Mouse (Mus musculus) heart, postnatal 14 days (tissue): ENCODE data around the gene Lrrc42. TPM values are rescaled to one million over a fixed set of nuclear protein-coding genes. Genes with fewer than 3 reads are reported as not detected.

ENCODE experiments used
- DNase-seq, 2 experiments: peaks; one replicate each; pipeline ENCODE4 v3.0.0; 2021 to 2022
- intact Hi-C: fragments of 180-260 bp; cut with DNase I; formaldehyde crosslinking; loops from one replicate; pipeline ENCODE4 v1.15.1; 2025
- long read RNA-seq, 2 experiments: library from polyadenylated mRNA; stranded (forward); transcript quantifications; one replicate each; pipeline ENCODE4 v2.0.0; 2021
- total RNA-seq, 2 experiments: library from RNA; stranded (reverse); gene quantifications; 2 replicates each; pipeline ENCODE4 v1.2.3; 2021

The Lrrc42 gene
- 10 to 100 TPM; 11.1 to 14.1 TPM for total RNA-seq
- long read RNA-seq, experiment 1, transcript Lrrc42-201 (8 exons, 1,755 nt): major isoform, 6 of 7 reads
- long read RNA-seq, experiment 1, partial matches to known transcripts: 0 of 7 reads
- long read RNA-seq, experiment 1, other reads (novel, unspliced or antisense): 1 of 7 reads
- long read RNA-seq, experiment 2, transcript Lrrc42-201 (8 exons, 1,755 nt): major isoform, 11 of 11 reads
- long read RNA-seq, experiment 2, partial matches to known transcripts: 0 of 11 reads
- long read RNA-seq, experiment 2, other reads (novel, unspliced or antisense): 0 of 11 reads

DNA sequence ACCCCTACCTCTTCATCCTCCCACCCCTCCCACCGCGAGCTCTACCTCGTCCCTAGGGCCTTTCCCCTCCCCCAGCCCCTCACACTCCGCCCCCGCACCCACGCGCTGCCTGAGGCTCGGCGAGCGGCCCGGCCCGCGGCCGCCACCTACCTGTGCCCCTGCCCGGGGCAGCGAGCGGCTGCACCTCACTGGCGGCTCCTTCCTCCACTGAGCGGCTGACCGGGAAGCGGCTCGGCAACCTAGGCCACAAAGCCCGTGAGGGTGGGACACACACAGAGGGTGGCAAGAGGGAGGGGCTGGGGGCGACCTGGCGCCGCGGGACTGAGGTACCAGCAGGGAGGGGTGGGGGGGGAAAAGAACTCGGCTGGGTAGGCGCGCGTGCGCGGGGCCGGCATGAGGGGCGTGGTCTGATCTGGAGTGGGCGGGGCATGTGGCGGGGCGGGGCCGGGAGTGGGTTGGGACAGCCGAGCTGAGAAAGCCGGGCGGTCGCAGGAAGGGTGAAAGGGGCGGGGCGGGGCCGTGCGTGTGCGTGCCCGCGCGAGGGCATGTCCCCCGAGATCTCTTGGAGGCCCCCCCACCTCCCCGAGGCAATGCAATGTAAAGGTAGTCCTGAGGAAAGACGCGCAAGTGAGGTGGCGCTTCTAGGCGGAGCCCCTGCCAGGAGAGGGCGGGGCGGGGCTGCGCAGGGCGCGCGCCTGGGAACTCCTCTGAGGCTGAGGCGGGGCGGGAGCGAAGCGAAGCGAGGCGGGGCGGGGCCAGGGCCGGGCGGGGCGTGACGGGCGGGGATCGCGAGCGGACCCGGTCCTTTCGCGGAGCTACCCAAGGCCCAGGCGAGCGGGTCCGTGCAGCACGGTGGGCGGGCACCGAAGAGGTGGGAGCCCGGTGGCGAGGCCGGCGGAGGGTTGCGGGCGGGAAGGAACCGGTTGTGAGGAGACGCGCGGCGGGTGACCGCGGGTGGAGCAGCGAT, at the start of gene Lrrc42, which contains the start of gene Hspb11:
Lrrc42 (minus strand) TSS at position 408 of the 967 bp plus-strand sequence.
Hspb11 (plus strand) TSS at position 469 of the 967 bp plus-strand sequence.
- intact Hi-C loops: loop anchor here (2.0 to 5.0 kb wide), 2 partner anchors 61 to 76 kb away; partner anchors contain the start of genes Tceanc2, Tmem59 and Yipf1

DNA sequence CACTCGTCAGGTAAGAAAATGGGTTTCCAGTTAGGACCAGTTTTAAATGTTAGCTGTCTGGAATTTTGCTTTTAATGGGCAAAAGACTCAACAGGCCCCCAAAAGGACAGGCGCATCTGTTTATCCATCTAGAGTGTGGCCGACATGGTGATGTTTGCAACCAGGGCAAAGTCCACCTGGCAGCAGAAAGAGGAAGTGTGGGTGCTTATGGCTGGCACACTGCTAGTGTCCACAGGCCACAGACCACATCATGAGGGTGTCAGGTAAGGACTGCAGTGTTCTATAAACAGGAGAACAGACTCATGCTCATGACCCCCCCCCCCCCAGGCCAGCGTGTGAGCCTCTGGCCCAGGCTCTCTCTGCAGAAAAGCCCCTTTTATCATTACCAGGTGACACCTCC, 49.5 kb upstream of the Lrrc42 start:
- DNase-seq: no peak
- intact Hi-C loops: no loop called here

More for the DNA sequence above, at the start of gene Lrrc42, which contains the start of gene Hspb11:
- DNase-seq: peak; percentile 94

DNA sequence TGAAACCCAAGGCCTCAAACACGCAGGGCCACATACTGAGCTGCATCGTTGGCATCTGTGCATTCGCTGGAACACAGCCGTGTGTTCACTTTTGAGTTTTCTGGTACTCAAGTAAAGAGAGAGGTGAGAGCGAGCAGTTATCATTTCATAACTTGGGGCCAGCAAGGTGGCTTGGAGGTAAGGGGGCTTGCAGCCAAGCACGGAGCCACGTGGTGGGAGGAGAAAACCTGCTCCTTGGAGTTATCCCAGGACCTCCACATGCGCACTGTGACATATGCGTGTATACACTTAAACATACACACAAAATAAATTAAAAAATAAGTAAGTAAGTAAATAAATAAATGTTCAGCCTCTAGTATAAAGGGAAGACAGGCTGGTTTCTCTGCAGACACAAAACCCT, 48.9 kb upstream of the Lrrc42 start:
- intact Hi-C loops: no loop called here
- DNase-seq: no peak

DNA sequence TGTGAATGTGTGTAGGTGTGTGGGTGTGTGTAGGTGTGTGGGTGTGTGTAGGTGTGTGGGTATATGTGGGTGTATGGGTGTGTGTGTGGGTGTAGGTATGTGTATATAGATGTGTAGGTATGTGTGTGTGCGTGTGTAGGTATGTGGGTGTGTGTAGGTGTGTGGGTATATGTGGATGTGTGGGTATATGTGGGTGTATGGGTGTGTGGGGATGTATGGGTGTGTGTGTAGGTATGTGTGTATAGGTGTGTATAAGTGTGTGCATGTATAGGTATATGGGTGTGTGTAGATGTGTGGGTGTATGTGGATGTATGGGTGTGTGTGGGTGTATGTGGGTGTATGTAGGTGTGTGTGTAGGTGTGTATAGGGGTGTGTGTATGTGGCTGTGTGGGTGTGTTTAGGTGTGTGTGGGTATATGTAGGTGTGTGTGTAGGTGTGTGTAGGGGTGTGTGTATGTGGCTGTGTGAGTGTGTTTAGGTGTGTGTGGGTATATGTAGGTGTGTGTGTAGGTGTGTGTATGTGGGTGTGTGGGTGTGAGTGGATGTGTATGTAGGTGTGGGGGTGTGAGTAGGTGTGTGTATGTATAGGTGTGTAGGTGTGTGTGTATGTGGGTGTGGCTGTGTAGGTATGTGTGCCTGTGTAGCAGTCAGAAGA, 47.7 kb upstream of the Lrrc42 start:
- DNase-seq: no peak
- intact Hi-C loops: no loop called here

DNA sequence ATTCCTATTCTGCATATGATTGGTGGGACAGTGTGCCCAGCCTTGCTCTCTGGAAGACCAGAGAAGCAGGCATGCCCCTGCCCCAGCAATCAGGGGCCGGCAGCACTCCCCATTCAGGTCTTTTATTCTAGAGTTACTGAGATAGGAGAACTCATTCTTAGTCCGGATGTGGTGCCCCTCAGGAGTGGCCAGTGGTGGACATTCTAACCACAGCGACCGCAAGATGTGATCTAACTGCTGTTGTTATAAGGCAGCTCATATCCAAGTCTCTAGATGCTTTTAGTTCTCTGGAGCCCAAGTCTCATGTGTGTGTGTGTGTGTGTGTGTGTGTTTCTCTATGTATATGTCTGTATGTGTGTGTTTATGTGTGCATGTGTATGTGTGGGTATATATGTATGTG, 47.0 kb upstream of the Lrrc42 start:
- intact Hi-C loops: no loop called here
- DNase-seq: no peak

DNA sequence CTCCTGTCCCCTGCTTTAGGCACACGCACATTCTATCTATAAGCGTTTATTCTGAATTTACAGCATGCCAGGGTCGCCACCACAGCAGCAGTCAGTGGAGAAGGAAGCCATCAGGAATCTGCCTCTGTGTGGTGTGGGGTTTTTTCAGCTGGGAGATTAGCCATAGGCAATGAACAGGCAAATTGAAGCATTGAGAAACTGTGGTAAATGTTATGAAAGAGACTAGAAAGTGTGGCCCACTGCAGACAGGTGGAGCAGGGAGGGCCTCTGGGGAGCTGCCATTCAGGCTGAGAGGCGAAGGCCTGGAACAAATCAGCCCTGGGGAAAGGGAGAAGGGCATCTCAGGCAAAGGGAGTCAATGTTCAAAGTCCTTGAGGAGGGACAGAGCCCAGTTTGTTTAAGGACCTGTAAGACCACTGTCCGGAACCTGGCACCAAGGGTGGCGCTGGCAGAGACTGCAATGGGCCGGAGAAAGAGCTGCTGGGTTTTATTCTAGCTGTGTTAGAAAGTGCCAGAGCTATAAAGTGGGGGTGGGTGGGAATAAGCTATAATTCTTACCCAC, 46.5 kb upstream of the Lrrc42 start:
- DNase-seq: no peak
- intact Hi-C loops: no loop called here

DNA sequence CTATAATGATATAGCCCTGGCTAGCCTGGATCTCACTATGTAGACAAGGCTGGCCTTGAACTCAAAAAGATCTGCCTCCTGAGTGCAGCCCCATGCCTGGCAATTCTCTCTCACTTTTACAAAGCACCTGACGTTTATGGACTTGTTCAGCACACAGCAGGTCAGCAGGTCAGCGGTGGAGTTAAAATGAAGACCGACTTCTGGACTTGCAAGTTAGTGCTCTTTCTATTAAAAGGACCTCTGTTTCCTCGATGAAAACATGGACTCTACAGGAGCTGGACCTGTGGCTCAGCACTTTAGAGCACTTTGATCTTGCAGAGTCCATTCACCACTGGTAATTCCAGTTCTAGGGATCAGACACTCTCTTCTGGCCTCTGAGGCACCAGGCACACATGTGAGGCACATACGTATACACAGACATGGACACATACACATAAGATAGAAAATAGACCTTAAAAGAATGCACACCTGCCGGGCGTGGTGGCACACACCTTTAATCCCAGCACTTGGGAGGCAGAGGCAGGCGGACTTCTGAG, 44.8 kb upstream of the Lrrc42 start:
- intact Hi-C loops: no loop called here
- DNase-seq: no peak

DNA sequence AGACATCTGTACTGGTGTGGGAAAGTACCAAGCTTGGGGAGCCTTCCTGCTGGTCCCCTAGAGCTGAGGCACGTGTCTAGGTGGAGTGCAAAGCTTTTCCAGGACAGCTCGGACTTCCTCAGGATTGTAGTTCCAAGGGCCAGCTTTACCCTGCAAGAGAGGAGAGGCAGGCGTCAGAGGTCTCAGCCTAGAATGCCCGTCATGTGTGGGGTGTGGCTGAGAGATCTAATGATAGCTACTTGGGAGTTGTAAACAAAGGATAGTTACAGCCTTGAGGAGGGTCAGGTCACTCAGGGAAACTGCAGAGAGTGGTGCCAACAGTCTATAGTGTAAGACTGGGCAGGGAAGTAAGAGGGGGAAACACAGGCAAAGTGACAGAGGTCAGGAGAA, 38.9 kb upstream of the Lrrc42 start:
- DNase-seq: no peak
- intact Hi-C loops: no loop called here

DNA sequence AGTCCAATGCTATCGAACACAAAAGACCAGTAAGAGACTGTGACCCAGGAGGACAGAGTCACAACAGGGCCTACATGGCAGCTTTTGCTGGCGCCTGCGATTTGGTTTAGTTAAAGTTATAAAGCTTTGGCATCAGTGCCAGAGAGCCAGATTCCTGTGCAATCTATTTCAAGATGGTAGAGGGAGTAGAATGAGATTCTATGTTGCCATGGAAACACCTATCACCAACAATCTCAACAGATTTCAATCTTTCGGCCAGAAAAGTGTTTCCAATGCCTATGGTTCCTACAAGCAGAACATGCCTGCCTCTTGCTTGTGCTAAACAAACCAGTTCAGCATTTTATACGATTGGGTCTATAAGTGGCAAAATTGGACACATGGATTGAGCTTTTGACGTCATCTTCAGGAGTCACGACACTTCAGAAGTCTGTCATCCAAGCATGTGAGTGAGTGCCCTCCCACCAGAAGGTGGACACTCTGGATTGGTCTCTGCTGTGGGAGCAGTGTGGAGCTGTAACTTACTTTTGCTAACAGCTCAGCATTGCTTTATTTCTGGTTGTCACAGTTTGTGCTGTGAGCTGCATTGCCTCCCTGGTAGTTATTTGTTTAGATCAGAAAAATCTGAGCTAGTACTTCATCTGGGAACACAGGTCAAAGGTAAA, 38.4 kb upstream of the Lrrc42 start:
- DNase-seq: no peak
- intact Hi-C loops: no loop called here

DNA sequence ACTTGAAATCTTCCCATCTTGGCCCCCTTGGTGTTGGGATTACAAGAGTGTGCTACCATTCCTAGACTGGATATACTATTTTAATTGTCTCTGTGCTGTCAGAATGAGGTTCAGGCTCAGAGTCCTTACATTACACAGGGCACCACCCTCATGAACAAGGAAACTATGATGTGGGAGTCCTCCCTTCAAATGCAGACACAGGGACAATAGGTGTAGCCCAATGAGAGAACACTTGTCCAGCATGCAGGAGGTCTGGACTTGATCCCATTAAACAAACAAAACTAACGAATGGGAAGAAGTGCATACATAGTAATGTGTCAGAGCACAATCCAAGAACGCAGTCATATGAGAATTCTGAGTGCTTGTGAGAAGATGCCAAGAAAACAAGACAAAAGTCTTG, 34.2 kb upstream of the Lrrc42 start:
- intact Hi-C loops: no loop called here
- no peak for DNase-seq

DNA sequence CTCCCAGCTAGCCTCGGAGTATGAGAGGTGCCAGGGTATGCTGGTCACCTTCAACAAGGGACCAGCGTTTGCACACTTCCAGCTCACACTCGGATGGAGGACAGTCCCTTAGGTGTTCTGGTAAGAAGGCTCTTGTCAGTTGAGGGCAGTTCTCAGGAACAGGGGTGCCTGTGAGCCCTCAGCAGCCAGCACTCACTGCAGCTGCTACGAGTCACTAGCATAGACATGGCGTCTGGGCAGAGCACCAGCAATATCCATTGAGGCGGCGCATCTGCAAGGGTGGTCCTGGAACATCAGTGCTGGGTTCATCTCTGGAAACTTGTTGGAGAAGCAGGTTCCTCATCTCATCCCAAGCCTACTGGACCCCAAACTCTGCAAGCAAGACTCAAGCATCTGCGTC, 33.1 kb upstream of the Lrrc42 start:
- no peak for DNase-seq
- intact Hi-C loops: no loop called here

DNA sequence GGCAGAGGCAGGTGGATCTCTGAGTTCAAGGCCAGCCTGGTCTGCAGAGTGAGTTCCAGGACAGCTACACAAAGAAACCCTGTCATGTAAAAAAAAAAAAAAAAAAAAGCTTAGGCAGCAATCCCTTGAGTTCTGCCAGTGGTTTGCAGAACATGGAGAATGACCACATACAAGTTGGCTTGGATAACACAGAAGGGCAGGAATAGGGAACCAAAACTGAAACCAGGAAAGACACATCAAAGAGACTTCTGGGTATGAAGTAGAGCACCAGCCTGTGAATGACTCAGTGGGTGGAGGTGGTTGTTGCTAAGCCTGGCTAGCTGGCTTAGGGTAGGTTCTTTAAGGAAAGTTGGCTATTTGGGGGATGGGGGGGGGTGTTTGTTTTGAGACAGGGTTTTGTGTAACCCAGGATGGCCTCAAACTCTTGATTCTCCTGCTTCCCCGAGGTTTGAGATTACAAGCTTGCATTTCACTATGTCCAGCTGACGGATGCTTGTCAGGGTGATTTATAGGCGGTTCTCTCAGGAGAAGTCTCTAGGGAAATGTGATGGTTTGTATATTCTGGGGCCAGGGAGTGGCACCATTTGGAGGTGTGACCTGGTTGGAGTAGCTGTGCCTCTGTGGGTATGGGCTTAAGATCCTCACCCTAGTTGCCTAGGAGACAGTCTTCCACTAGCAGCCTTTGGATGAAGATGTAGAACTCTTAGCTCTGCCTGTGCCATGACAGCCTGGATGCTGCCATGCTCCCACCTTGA, 32.3 kb upstream of the Lrrc42 start:
- no peak for DNase-seq
- intact Hi-C loops: no loop called here

DNA sequence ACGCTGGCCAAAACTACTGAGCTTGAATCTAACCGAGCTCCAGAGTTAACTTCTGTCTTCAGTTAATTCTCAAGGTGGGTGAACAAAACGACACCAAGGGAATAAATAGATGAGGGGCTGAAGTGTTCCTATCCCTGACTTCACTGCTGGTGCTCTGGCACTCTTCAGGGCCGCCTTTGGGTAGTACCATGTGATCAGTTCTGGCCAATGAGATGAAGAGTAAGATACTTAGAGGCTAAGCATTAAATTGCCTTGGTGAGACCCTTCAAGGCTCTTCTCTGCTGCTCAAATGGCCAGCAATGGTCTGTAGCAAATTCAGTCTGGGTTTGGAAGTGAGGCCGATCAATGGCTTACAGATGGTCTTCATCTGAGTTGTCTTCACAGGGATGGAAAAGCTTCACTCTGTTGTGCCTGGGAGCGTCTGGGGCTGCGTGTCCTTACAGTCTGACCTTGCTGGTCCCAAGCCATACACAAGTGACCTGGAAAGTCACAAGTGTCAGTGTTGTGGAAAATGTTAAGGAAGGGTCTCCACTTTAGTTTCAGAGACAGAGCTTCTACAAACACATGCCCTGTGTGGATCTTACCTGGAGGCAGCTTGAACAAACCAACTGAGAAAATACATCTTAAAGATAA, 27.6 kb upstream of the Lrrc42 start:
- intact Hi-C loops: no loop called here

DNA sequence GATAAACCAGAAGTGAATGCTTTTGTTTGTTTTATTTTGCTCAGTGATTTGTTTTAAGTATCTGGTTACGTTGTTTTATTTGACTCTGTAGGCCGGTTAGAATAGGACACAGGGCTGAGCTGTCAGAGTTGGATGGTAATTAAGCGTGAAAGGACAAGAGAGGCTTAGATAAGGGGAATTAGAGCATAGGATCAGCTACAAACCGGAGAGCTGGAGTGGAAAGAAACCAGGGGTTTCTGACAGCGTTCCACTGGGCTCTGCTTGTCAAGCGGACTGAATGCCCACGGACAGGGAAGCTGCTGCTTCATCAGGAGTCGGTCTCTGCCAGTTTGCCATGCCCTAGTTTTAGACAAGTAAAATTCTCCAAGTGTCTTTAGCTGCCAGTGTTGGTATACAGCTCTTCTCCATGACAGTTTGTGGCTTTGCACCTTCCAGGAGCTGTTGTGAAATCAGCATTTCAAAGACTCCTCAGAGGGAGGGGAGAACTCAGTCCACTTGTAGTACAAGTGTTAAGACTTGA, 24.9 kb upstream of the Lrrc42 start:
- DNase-seq: no peak
- intact Hi-C loops: no loop called here

More for the DNA sequence above, 27.6 kb upstream of the Lrrc42 start:
- no peak for DNase-seq

DNA sequence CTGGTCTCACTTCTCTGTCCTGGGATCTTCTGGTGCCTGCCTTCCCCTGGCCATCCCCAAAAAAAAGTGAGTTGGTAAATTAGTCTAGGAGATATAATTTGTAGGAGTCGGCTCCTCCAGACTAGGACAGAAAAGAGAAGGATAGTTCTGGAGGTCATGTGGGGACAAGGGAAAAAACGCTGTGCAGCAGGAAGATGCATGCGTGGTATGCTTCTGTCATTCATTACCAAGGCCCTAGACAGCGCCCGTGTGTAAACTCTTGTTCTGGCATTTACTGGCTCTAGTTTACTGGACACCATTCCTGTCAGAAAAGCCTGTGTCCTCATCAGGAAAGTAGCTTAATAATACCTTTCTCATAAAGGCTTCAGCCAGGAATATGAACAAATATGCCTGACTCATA, 21.2 kb upstream of the Lrrc42 start:
- intact Hi-C loops: no loop called here
- no peak for DNase-seq

DNA sequence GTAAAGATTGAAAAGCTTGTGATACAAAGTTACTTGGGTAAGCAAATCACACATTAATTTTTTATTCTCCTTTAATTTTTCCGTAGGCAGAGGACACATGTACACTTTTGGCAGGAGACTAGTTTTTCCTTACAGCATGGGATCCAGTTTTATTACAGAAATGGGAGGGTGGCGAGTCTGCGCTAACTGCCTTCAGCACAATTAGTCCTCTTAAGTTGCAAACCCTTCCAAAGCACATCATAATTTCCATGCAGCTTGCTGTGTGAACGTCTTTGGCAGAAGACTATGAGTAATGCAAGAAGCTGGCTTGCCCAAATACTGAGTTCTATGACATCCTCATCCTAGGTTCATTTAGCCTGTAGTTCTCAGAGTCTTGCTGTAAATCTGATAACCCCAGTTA, 20.4 kb upstream of the Lrrc42 start:
- no peak for DNase-seq
- intact Hi-C loops: no loop called here

DNA sequence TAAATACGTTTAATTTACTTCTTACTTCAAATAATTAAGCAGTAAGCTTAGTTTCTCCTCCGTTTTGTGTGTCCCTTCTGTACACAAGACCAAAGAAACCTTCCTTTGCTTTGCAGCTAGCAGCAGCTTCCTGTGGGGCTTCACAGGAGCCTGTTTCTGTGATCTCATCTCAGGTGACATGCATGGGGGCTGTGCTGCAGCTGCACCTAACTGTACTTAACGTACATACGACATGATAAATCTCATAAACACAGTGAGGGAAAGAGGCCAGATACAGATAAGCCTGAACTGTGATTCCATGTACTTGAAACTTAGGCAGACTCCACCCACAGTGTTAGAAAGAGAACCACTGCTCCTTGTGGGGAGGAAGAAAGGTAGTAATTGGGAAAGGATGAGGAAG, 6.7 kb upstream of the Lrrc42 start:
- no peak for DNase-seq
- intact Hi-C loops: no loop called here

DNA sequence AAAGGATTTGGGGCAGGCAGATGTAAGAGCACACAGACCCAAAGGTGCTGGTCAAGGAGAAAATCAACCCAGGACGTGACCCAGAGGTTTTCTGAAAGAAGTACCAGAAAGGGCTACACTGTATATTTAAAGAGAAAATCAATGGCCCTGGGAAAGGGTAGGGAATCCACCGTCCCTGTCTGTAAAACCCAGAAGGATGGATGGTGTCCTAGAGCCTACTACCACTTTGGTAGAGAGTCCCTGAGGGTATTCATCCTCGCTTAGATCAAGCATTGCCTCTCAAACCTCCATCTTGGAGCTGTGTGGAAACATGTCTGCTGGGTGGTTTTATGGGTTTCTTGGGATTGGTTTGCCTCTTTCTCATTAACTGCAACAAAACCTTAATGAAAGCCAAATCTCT, 1.1 kb upstream of the Lrrc42 start:
- intact Hi-C loops: loop anchor here (2.0 to 5.0 kb wide), 2 partner anchors 60 to 77 kb away; partner anchors contain the start of genes Tceanc2, Tmem59 and Yipf1
- DNase-seq: no peak
